Mouse (Mus musculus): ENCODE results near the gene Nin. TPM values are rescaled to one million over a fixed set of nuclear protein-coding genes. Genes with fewer than 3 reads are reported as not detected.

Gene Nin
- polyA plus RNA-seq, 1 experiment from 2014 or later, result 9.4 TPM

DNA sequence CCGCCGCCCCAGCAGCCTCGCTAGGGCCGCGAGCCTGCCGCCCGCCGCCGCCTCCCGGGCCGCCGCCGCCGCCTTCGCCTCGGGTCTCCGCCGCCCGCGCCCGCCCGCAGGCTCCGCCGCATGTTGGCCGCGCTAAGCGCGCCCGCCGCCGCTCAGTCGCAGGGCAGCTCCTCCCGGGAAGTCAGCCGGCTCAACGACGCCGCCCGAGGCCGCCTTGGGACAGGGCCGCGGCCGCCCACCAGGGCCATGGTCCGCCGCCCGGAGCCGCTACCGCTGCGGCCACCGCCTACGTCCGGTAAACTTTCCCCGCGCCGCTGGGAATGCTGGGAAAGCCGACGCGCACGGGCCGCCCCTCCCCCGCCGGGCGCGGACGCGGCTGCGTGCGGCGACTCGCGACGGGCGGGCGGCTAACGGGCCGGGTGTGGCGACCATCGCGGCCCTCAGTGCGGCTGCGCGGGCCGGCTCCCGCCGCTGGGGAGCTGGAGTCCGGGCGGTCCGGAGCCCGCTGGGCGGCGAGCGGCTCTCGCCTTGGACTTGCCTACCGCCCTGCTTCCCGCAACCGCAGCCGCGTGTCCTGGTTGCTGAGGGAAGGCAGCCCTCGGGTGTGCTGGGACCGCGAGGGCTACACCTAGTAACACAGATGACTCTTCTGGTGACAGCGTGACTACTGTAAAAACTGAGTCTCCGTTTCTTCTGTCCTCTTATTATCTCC, 126.6 kb downstream of the Nin start, which contains the start of gene Sav1:
Gene Sav1, minus strand, starts transcription at position 217 of the 712 bp plus-strand sequence.
- Histone ChIP-seq H3K27ac (ENCODE audit: low read depth, low read length) (peak within 1 kb of the TSS; percentile 90), H3K4me1 (ENCODE audit: control insufficient read depth, insufficient read depth, low read depth, low read length) (peaks cover 12% of the 10 kb centered on the region), H3K9me3 (ENCODE audit: control insufficient read depth, low read length) (no peaks in the 10 kb centered on the region), H3K36me3 (ENCODE audit: control insufficient read depth, insufficient read depth, low read length) (peaks cover 2% of the 10 kb centered on the region; the same call in 1 of the 2 replicates), H3K4me2 (ENCODE audit: low read length) (peak within 1 kb of the TSS; percentile 79), H3K27me3 (replicated peaks; ENCODE audit: control insufficient read depth, insufficient read depth, low read length) (no peaks in the 10 kb centered on the region), H3K4me3 (ENCODE audit: low read length) (peak within 1 kb of the TSS; percentile 98), H3K9ac (ENCODE audit: low read depth, low read length) (peak within 1 kb of the TSS; percentile 97)
- ATAC-seq, result peak; percentile 96
- 0% methylated on average over 52 of the region's 102 CpGs for WGBS

DNA sequence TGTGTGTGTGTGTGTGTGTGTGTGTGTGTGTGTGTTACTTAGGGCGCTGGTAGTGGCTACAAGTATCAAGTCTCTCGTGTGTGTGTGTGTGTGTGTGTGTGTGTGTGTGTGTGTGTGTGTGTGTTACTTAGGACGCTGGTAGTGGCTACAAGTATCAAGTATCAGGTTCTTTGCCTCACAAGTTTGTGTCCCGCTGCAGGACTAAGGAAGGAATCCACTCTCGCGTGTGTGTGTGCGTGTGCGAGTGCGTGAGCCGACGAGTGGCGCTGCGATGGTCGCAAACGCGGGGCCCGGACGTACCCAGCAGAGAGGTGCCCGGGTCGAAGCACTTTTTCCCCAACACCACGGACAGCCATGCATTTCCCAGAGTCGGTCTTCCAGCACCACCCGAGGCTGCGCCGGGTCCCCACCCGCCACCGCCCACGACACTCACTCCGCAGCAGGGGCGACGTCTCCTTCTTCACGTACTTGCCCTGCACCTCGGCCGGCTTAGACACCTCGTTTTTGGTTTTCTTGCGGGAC, 127.2 kb downstream of the Nin start:
- Histone ChIP-seq H3K4me1 (ENCODE audit: control insufficient read depth, insufficient read depth, low read depth, low read length) (peaks cover 12% of the 10 kb centered on the region), H3K4me3 (ENCODE audit: low read length) (peak overlapping the region; percentile 98), H3K27ac (ENCODE audit: low read depth, low read length) (peak overlapping the region; percentile 90), H3K4me2 (ENCODE audit: low read length) (peak overlapping the region; percentile 79), H3K9ac (ENCODE audit: low read depth, low read length) (peak overlapping the region; percentile 97), H3K27me3 (replicated peaks; ENCODE audit: control insufficient read depth, insufficient read depth, low read length) (no peaks in the 10 kb centered on the region), H3K36me3 (ENCODE audit: control insufficient read depth, insufficient read depth, low read length) (peaks cover 2% of the 10 kb centered on the region; the same call in 1 of the 2 replicates), H3K9me3 (ENCODE audit: control insufficient read depth, low read length) (no peaks in the 10 kb centered on the region)
- 0% methylated on average over 35 of the region's 36 CpGs for WGBS
- peak; percentile 69 for ATAC-seq

DNA sequence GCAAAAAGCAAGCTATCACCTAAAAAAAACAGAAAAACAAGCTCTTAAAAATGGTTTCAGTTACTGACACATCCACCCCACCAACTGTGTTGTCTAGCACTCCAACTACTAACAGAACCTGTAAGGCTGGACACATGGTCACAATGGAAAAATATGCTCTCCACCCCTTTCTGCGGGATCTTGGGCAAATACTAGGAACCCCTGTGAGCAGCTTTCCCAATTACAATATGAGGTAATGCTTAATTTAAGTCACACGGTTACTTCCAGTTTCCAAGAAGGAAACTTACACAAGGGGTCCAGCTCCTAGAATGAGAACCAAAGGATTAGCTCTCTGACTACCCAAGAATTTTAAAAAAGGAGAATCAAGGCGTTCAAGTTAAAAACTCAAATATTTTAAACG, 128.0 kb downstream of the Nin start:
- H3K9me3 ChIP-seq (ENCODE audit: control insufficient read depth, low read length), result no peaks in the 10 kb centered on the region
- no peaks in the 10 kb centered on the region for H3K27me3 ChIP-seq (replicated peaks; ENCODE audit: control insufficient read depth, insufficient read depth, low read length)
- H3K36me3 ChIP-seq (ENCODE audit: control insufficient read depth, insufficient read depth, low read length), result peaks cover 2% of the 10 kb centered on the region; the same call in 1 of the 2 replicates
- H3K27ac ChIP-seq (ENCODE audit: low read depth, low read length), result no peak overlapping the region
- H3K4me3 ChIP-seq (ENCODE audit: low read length), result peak overlapping the region; percentile 98
- ATAC-seq, result no peak
- H3K4me2 ChIP-seq (ENCODE audit: low read length), result peak overlapping the region; percentile 79
- WGBS, result 37% methylated on average over 4 of the region's 4 CpGs
- peaks cover 12% of the 10 kb centered on the region for H3K4me1 ChIP-seq (ENCODE audit: control insufficient read depth, insufficient read depth, low read depth, low read length)
- H3K9ac ChIP-seq (ENCODE audit: low read depth, low read length), result no peak overlapping the region

DNA sequence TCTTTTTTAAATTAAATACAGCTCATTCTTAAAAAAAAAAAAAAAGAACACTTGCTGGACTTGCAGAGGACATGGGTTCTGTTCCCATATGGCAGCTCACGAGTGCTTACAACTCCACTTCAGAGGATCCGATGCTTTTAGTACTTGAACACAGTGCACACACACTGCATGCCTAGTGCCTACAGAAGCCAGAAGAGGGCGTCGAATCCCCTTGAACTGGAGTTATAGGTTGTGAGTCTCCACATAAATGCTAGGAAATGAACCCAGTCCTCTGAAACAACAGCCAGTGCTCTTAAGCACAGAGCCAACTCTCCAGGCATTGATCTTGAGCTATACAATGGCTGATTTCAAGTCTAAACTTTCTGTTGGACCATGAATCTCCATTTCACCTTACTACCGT, 130.6 kb downstream of the Nin start:
- no peak for ATAC-seq
- Histone ChIP-seq H3K27ac (ENCODE audit: low read depth, low read length) (no peak overlapping the region), H3K4me3 (ENCODE audit: low read length) (no peak overlapping the region), H3K4me2 (ENCODE audit: low read length) (no peak overlapping the region), H3K27me3 (replicated peaks; ENCODE audit: control insufficient read depth, insufficient read depth, low read length) (no peaks in the 10 kb centered on the region), H3K9me3 (ENCODE audit: control insufficient read depth, low read length) (no peaks in the 10 kb centered on the region), H3K36me3 (ENCODE audit: control insufficient read depth, insufficient read depth, low read length) (peaks cover 2% of the 10 kb centered on the region; the same call in 1 of the 2 replicates), H3K4me1 (ENCODE audit: control insufficient read depth, insufficient read depth, low read depth, low read length) (peaks cover 12% of the 10 kb centered on the region), H3K9ac (ENCODE audit: low read depth, low read length) (no peak overlapping the region)
- WGBS, result 71% methylated on average over 5 of the region's 5 CpGs

DNA sequence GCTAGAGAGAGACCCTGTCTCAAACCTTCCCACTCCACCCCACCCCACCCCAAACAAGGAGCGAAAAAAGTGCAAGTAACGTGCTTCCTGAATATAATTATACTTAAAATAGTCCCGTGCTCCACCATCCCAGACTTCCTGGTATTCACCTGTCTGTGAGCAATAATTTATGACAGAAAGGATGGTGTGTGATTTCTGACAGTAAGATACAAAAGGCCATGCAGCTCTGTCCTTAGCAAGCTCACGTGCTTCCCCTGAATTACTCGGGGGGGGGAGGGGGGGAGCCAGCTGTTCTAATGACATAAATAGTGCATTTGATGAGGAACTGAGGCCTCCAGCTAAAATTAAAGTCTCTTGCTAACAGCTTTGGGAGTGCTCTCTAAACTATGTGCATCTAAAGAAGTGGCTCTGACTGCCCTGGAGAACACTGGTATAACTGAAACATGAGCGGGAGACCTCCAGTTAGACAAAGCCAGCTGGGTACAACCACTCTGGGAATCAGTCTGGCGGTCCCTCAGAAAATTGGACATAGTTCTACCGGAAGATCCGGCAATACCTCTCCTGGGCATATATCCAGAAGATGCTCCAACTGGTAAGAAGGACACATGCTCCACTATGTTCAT, 136.0 kb downstream of the Nin start:
- WGBS, result 57% methylated on average over 9 of the region's 9 CpGs
- H3K36me3 ChIP-seq (ENCODE audit: control insufficient read depth, insufficient read depth, low read length), result no peaks in the 10 kb centered on the region; the same call in 1 of the 2 replicates
- H3K4me1 ChIP-seq (ENCODE audit: control insufficient read depth, insufficient read depth, low read depth, low read length), result no peaks in the 10 kb centered on the region; the same call in 1 of the 2 replicates
- H3K9me3 ChIP-seq (ENCODE audit: control insufficient read depth, low read length), result no peaks in the 10 kb centered on the region
- no peak for ATAC-seq
- H3K27ac ChIP-seq (ENCODE audit: low read depth, low read length), result no peak overlapping the region
- H3K9ac ChIP-seq (ENCODE audit: low read depth, low read length), result no peak overlapping the region
- no peaks in the 10 kb centered on the region for H3K27me3 ChIP-seq (replicated peaks; ENCODE audit: control insufficient read depth, insufficient read depth, low read length)
- H3K4me3 ChIP-seq (ENCODE audit: low read length), result no peak overlapping the region
- H3K4me2 ChIP-seq (ENCODE audit: low read length), result no peak overlapping the region

DNA sequence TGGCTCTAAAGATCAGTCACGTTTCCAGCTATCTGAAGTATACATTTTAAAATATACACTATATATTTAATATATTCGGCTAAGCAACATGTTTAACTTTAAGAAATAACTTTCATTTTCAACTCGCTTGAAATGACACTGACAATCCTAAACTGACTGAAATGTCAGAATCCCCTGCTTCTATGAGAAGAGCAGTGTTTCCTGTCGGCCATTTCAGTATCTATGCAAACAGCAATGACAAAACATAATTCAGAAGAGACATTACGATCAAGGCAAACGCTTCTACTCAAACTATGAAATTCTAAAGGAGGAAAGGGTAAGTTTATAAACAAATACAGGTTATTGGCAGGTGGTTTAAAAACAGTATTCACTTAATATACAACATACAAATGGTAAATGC, 136.8 kb downstream of the Nin start:
- WGBS, result 87% methylated on average over 6 of the region's 6 CpGs
- H3K27me3 ChIP-seq (replicated peaks; ENCODE audit: control insufficient read depth, insufficient read depth, low read length), result no peaks in the 10 kb centered on the region
- H3K36me3 ChIP-seq (ENCODE audit: control insufficient read depth, insufficient read depth, low read length), result no peaks in the 10 kb centered on the region
- ATAC-seq, result no peak
- no peak overlapping the region for H3K4me2 ChIP-seq (ENCODE audit: low read length)
- H3K9me3 ChIP-seq (ENCODE audit: control insufficient read depth, low read length), result no peaks in the 10 kb centered on the region
- H3K9ac ChIP-seq (ENCODE audit: low read depth, low read length), result no peak overlapping the region
- no peak overlapping the region for H3K27ac ChIP-seq (ENCODE audit: low read depth, low read length)
- H3K4me3 ChIP-seq (ENCODE audit: low read length), result no peak overlapping the region
- no peaks in the 10 kb centered on the region; the same call in 1 of the 2 replicates for H3K4me1 ChIP-seq (ENCODE audit: control insufficient read depth, insufficient read depth, low read depth, low read length)

DNA sequence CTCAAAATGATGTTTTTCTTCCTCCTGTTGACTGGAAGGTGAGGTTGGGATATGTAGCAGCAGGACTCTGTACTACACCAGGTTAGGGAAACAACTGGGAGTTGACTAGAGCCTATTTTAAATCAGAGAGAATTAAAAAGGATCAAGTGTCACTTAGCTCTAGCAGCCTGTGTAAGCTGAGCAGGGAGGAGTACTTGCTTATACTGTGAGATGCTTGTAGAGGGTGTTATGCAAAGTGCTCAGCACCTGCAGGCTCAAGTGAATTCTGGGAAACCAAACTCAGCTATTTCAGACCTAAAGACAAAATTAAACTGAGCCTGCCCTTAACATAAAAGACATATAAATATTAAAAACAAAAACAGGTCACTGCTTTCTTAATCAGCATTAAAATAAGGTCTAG, 139.9 kb downstream of the Nin start:
- no peak overlapping the region for H3K4me2 ChIP-seq (ENCODE audit: low read length)
- H3K4me3 ChIP-seq (ENCODE audit: low read length), result no peak overlapping the region
- H3K9ac ChIP-seq (ENCODE audit: low read depth, low read length), result no peak overlapping the region
- H3K27ac ChIP-seq (ENCODE audit: low read depth, low read length), result no peak overlapping the region
- 0 out of 2 replicates have a peak, but pooled peaks cover 6% of the 10 kb centered on the region for H3K36me3 ChIP-seq (ENCODE audit: control insufficient read depth, insufficient read depth, low read length)
- no peak for ATAC-seq
- H3K27me3 ChIP-seq (replicated peaks; ENCODE audit: control insufficient read depth, insufficient read depth, low read length), result no peaks in the 10 kb centered on the region
- H3K9me3 ChIP-seq (ENCODE audit: control insufficient read depth, low read length), result no peaks in the 10 kb centered on the region
- no peaks in the 10 kb centered on the region; the same call in 1 of the 2 replicates for H3K4me1 ChIP-seq (ENCODE audit: control insufficient read depth, insufficient read depth, low read depth, low read length)

DNA sequence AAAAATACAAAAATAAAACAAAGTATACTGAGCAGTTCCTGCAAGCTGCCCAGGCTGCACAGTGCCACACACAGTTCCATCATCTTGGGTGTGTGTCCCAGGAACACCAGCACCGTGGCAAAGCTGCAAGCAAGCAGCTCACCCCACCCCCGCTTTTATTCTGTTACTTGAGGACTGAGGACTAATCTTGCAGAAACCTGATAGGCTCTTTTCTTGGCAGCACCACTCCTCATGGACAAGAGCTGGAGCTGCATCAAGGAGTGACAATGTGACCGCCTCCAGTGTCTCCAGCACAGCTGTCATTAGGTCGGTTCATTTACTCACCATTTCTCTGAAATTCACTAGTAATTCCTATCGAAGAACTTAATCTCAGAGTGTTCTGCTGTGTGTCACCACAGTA, 145.4 kb downstream of the Nin start:
- Histone ChIP-seq H3K9ac (ENCODE audit: low read depth, low read length) (no peak overlapping the region), H3K36me3 (ENCODE audit: control insufficient read depth, insufficient read depth, low read length) (peaks cover 14% of the 10 kb centered on the region), H3K4me3 (ENCODE audit: low read length) (no peak overlapping the region), H3K9me3 (ENCODE audit: control insufficient read depth, low read length) (no peaks in the 10 kb centered on the region), H3K4me2 (ENCODE audit: low read length) (no peak overlapping the region), H3K27ac (ENCODE audit: low read depth, low read length) (no peak overlapping the region), H3K4me1 (ENCODE audit: control insufficient read depth, insufficient read depth, low read depth, low read length) (no peaks in the 10 kb centered on the region), H3K27me3 (replicated peaks; ENCODE audit: control insufficient read depth, insufficient read depth, low read length) (no peaks in the 10 kb centered on the region)
- WGBS, result 73% methylated on average over 5 of the region's 5 CpGs
- 0 out of 2 replicates have a peak, but pooled peaks have one; percentile 37 for ATAC-seq

DNA sequence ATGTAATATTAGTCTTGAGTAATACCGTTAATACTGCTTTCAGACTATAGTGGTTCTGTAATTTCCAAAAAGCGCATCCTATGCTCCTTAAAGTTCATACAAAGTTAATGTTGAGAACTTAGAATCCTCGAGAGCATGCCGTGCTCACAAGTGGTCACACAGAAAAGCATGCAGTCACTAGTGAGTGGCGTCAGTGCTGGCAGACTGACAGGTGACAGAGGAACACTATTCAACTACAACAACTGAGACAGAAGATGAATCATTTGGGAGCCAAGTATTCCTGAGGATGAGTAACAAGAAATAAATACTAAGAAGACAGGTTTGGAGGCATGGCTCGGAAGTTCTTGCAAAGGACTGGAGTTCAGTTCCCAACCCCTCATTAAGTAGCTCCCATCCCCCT, 146.4 kb downstream of the Nin start:
- whole genome bisulfite sequencing, result 90% methylated on average over 6 of the region's 6 CpGs
- H3K27me3 ChIP-seq (replicated peaks; ENCODE audit: control insufficient read depth, insufficient read depth, low read length), result no peaks in the 10 kb centered on the region
- ATAC-seq, result no peak
- no peak overlapping the region for H3K9ac ChIP-seq (ENCODE audit: low read depth, low read length)
- no peak overlapping the region for H3K4me3 ChIP-seq (ENCODE audit: low read length)
- no peak overlapping the region for H3K27ac ChIP-seq (ENCODE audit: low read depth, low read length)
- no peaks in the 10 kb centered on the region for H3K9me3 ChIP-seq (ENCODE audit: control insufficient read depth, low read length)
- H3K4me2 ChIP-seq (ENCODE audit: low read length), result no peak overlapping the region
- H3K4me1 ChIP-seq (ENCODE audit: control insufficient read depth, insufficient read depth, low read depth, low read length), result no peaks in the 10 kb centered on the region
- peaks cover 18% of the 10 kb centered on the region for H3K36me3 ChIP-seq (ENCODE audit: control insufficient read depth, insufficient read depth, low read length)
